Mouse (Mus musculus): ENCODE measurements at regions not wholly inside any gene's neighbourhood (a gene's known extent, or its start where the extent isn't known, plus 50 kb on each side); places are given as distances from the start of the nearest gene placed in this dataset.
A peak's percentile ranks its signal among the peaks of the same experiment; 100 is the strongest.

- H3K79me2 ChIP-seq (replicated peaks; ENCODE audit: control insufficient read depth, extremely low read depth, insufficient read depth, poor library complexity, severe bottlenecking), result no peaks in the 10 kb centered on the region
- in situ Hi-C loops (cut with MboI; ENCODE audit: low pct_ligation_motif_present, low pct_unique_long_range_greater_than_20kb, low sequenced_read_pairs), result no loop called here
- H3K27me3 ChIP-seq (replicated peaks), result no peaks in the 10 kb centered on the region
- no peak overlapping the region for H3K27ac ChIP-seq (ENCODE audit: insufficient read depth, low read depth)
- no peak overlapping the region for H3K9ac ChIP-seq (ENCODE audit: insufficient read depth, low read depth)
- H3K36me3 ChIP-seq (replicated peaks in 1 of 2; ENCODE audit: control insufficient read depth in 1 of 2, insufficient read depth in 1 of 2, low read length in 1 of 2), result no peaks in the 10 kb centered on the region
- no peak for DNase-seq (ENCODE audit: extremely low read depth)
- H3K4me2 ChIP-seq (ENCODE audit: insufficient read depth, low read depth, poor library complexity, severe bottlenecking), result no peak overlapping the region
- dilution Hi-C loops (cut with MboI; ENCODE audit: extremely low pct_ligation_motif_present, extremely low pct_unique_long_range_greater_than_20kb, low sequenced_read_pairs), result no loop called here
- no peaks in the 10 kb centered on the region for H3K9me3 ChIP-seq (replicated peaks; ENCODE audit: low read length)
- TF ChIP-seq ELF1 (IDR thresholded peaks at IDR 0.05; ENCODE audit: low read depth, low read length) (no peak), TBP (conservative IDR thresholded peaks at IDR 0.05; ENCODE audit: low read depth, low read length) (no peak), ZC3H11A (IDR thresholded peaks at IDR 0.05; ENCODE audit: low read depth, low read length) (no peak), HCFC1 (IDR thresholded peaks at IDR 0.05; ENCODE audit: low read depth, low read length) (no peak), BHLHE40 (IDR thresholded peaks at IDR 0.05; ENCODE audit: low read depth, low read length) (no peak), MXI1 (IDR thresholded peaks at IDR 0.05; ENCODE audit: low read depth, low read length) (no peak), SMC3 (IDR thresholded peaks at IDR 0.05; ENCODE audit: low read depth, low read length) (no peak), EP300 (IDR thresholded peaks at IDR 0.05; ENCODE audit: low read length) (no peak), PAX5 (IDR thresholded peaks at IDR 0.05; ENCODE audit: low read length) (no peak), NELFE (IDR thresholded peaks at IDR 0.05; ENCODE audit: low read depth, low read length) (no peak), NRF1 (IDR thresholded peaks at IDR 0.05; ENCODE audit: low read depth, low read length) (no peak), MEF2A (IDR thresholded peaks at IDR 0.05; ENCODE audit: borderline replicate concordance, low read depth, low read length) (no peak), MYC (IDR thresholded peaks at IDR 0.05; ENCODE audit: low read depth, low read length) (no peak), SIN3A (IDR thresholded peaks at IDR 0.05; ENCODE audit: low read length) (no peak), MAFK (IDR thresholded peaks at IDR 0.05; ENCODE audit: insufficient replicate concordance, low read length) (no peak)
- H3K4me1 ChIP-seq (ENCODE audit: control insufficient read depth in 1 of 2, insufficient read depth in 2 of 2), result no peaks in the 10 kb centered on the region
- no peak overlapping the region for H3K4me3 ChIP-seq (replicated peaks in 1 of 3; ENCODE audit: low read depth in 2 of 3, low read length in 2 of 3, poor library complexity in 1 of 3)
Measured at GRCm38 (mm10) chr13:11268673-11269340, 837.9 kb downstream of the Ryr2 start.

- Histone ChIP-seq H3K27me3 (replicated peaks) (no peaks in the 10 kb centered on the region), H3K9ac (ENCODE audit: insufficient read depth, low read depth) (no peak overlapping the region), H3K36me3 (replicated peaks in 1 of 2; ENCODE audit: control insufficient read depth in 1 of 2, insufficient read depth in 1 of 2, low read length in 1 of 2) (no peaks in the 10 kb centered on the region), H3K4me2 (ENCODE audit: insufficient read depth, low read depth, poor library complexity, severe bottlenecking) (no peak overlapping the region), H3K4me1 (ENCODE audit: control insufficient read depth in 1 of 2, insufficient read depth in 2 of 2) (no peaks in the 10 kb centered on the region), H3K9me3 (replicated peaks; ENCODE audit: low read length) (no peaks in the 10 kb centered on the region), H3K27ac (ENCODE audit: insufficient read depth, low read depth) (no peak overlapping the region), H3K4me3 (replicated peaks in 1 of 3; ENCODE audit: low read depth in 2 of 3, low read length in 2 of 3, poor library complexity in 1 of 3) (no peak overlapping the region), H3K79me2 (replicated peaks; ENCODE audit: control insufficient read depth, extremely low read depth, insufficient read depth, poor library complexity, severe bottlenecking) (no peaks in the 10 kb centered on the region)
- TF ChIP-seq POLR2A (IDR thresholded peaks at IDR 0.05; ENCODE audit: low read depth, low read length), result no peak
- no peak for TF ChIP-seq CTCF (conservative IDR thresholded peaks at IDR 0.05 in 1 of 2, IDR thresholded peaks at IDR 0.05 in 1 of 2; ENCODE audit: low read depth in 2 of 2, low read length in 2 of 2)
- TF ChIP-seq ELF1 (IDR thresholded peaks at IDR 0.05; ENCODE audit: low read depth, low read length), result no peak
- no peak for TF ChIP-seq KAT2A (IDR thresholded peaks at IDR 0.05; ENCODE audit: insufficient replicate concordance, low read length)
- TF ChIP-seq PAX5 (IDR thresholded peaks at IDR 0.05; ENCODE audit: low read length), result no peak
- TF ChIP-seq BHLHE40 (IDR thresholded peaks at IDR 0.05; ENCODE audit: low read depth, low read length), result no peak
- no peak for TF ChIP-seq MAFK (IDR thresholded peaks at IDR 0.05; ENCODE audit: insufficient replicate concordance, low read length)
- TF ChIP-seq CHD1 (IDR thresholded peaks at IDR 0.05; ENCODE audit: low read depth, low read length), result no peak
- no peak for TF ChIP-seq IRF4 (IDR thresholded peaks at IDR 0.05; ENCODE audit: low read depth, low read length)
- TF ChIP-seq MYC (IDR thresholded peaks at IDR 0.05; ENCODE audit: low read depth, low read length), result no peak
- TF ChIP-seq JUND (conservative IDR thresholded peaks at IDR 0.05; ENCODE audit: low read depth, low read length), result no peak
- no peak for TF ChIP-seq ZKSCAN1 (IDR thresholded peaks at IDR 0.05; ENCODE audit: borderline replicate concordance, low read depth, low read length)
- no peak for TF ChIP-seq ZMIZ1 (IDR thresholded peaks at IDR 0.05; ENCODE audit: low read depth, low read length)
- TF ChIP-seq NELFE (IDR thresholded peaks at IDR 0.05; ENCODE audit: low read depth, low read length), result no peak
- TF ChIP-seq TBP (conservative IDR thresholded peaks at IDR 0.05; ENCODE audit: low read depth, low read length), result no peak
- no peak for TF ChIP-seq NRF1 (IDR thresholded peaks at IDR 0.05; ENCODE audit: low read depth, low read length)
- no peak for TF ChIP-seq CHD2 (IDR thresholded peaks at IDR 0.05; ENCODE audit: low read length)
- in situ Hi-C loops (cut with MboI; ENCODE audit: low pct_ligation_motif_present, low pct_unique_long_range_greater_than_20kb, low sequenced_read_pairs), result no loop called here
- dilution Hi-C loops (cut with MboI; ENCODE audit: extremely low pct_ligation_motif_present, extremely low pct_unique_long_range_greater_than_20kb, low sequenced_read_pairs), result no loop called here
- peak; percentile 11 for DNase-seq (ENCODE audit: extremely low read depth)
Measured at GRCm38 (mm10) chr13:11247541-11247940, 859.2 kb downstream of the Ryr2 start.
